Mouse (Mus musculus): ENCODE data around the gene Fcmr.

DNA sequence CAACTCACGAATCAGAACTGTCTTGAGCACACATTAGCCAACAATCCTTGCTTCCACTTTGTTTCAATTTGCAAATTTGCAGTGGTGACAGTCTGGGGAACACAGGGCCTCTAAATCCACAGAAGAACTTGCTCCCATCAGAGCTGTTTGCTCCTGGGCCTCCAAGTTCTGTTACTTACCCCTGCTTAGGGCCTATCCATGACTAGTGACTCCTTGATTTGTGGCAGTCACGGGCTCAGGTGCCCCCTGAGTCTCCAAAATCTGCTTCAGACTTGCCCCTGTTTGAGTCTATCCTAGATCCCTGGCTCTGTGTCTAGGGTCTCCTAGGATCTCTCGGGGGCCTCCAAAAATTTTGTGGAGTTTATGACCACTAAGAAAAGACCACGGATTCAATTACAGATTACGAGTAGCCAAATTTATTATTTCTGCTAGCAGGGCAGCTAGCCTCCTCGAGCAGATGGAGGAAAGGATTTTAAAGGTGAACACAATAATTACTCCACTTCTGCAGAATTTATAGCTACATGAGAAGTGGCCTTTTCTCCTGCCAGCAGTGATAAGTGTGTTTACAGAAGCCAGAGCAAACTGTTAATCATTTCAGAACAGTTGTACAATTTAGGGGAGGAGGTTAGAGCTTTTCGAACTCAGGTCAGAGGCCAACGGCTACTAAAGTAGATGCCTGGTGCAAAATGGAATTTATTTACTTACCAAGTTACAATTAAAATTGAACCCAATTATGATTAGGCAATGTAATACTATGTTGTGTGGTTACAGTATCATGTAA, 24.7 kb upstream of the Fcmr start:
- no peak for TF ChIP-seq CTCF (IDR thresholded peaks at IDR 0.05; ENCODE audit: borderline replicate concordance, extremely low read depth, insufficient read depth, insufficient read length)
- TF ChIP-seq POLR2A (IDR thresholded peaks at IDR 0.05; ENCODE audit: borderline replicate concordance, extremely low read depth, insufficient read depth, insufficient read length, poor library complexity, severe bottlenecking): no peak
